Mouse (Mus musculus) heart, postnatal 0 days (tissue): ENCODE measurements around the gene Cacfd1.

Source experiments
- CTCF ChIP-seq: IDR thresholded peaks from 2 replicates; pipeline ENCODE4 v1.5.1; 2016; ENCODE audit warnings: antibody characterized with exemption, control low read depth, low read depth
- EP300 ChIP-seq: IDR thresholded peaks from 2 replicates; pipeline ENCODE4 v1.6.1; 2016; ENCODE audit warnings: antibody characterized with exemption, low read depth

- TF ChIP-seq CTCF (no peak), EP300 (no peak)
Measured at GRCm38 (mm10) chr2:27049408-27049807, 39.7 kb downstream of the Cacfd1 start.
